Mouse (Mus musculus): ENCODE results near the gene Lbr. TPM values are rescaled to one million over a fixed set of nuclear protein-coding genes. Genes with fewer than 3 reads are reported as not detected.

Lbr gene
- 187 and 212 TPM in 2 replicates for total RNA-seq (2017)

DNA sequence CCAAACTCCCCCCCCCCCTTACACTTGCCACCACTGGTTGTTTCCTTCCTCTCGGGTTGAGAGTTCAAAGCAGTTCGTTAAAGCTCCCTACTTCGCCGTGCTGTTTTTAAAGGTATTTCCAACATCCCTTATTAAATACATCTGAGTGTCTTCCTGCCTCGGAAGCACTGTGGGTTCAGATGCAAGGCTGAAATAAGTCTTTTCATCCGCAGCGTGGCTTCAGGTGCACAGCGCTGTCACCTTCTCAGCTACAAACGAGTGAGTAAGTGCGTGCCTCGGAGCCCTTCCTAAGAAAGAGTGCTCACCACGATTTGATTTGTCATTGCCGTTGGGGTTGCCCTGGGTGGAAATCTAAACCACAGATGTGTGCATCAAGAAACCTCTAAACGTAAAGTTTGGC is at the start of gene Lbr:
Gene Lbr (minus strand): TSS at position 266 of the 400 bp plus-strand sequence.
- 0 out of 2 replicates have a peak, but pooled peaks have one; percentile 17 for ATAC-seq (replicated peaks; ENCODE audit: low read depth, poor library complexity, severe bottlenecking)

DNA sequence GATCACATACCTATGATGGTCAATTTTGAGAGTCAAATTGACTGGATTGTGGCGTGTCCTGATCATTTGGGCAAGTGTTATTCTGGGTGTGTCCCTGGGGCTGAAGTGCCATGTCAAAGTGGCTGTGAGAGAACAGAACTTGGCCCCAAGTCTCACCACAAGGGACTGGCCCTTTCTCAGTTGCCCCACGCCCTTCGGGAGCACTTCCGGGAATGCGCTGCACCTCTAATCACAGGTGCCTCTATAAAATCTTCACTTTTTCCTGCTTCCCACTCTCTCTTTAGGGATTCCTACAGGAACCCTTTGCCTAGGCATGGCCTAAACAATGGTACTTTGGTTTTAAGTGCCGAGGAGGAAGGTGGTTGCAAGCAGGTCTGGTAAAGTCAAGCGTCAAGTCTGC is 46.8 kb upstream of the Lbr start:
- ATAC-seq (replicated peaks; ENCODE audit: low read depth, poor library complexity, severe bottlenecking) = no peak

DNA sequence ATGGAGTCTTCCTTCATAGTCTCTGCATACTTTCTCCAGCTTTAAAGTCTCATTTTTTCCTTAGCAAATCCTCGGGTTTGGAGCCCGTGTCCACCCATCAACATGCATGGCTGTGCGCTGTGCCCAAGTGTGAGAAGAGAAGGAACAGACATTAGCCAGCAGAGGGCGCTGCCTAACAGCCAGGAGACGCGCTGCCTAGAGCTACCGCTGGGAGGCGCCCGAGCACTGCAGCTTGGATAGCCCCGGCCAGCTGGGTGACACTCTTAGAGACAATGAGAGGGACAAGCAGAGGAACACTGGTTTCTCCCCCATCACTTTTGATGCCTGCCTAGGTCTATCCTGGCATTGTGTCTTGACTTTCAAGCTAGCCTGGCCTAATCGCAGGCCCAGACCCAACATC is 46.0 kb upstream of the Lbr start:
- peak; percentile 99 for ATAC-seq (replicated peaks; ENCODE audit: low read depth, poor library complexity, severe bottlenecking)

DNA sequence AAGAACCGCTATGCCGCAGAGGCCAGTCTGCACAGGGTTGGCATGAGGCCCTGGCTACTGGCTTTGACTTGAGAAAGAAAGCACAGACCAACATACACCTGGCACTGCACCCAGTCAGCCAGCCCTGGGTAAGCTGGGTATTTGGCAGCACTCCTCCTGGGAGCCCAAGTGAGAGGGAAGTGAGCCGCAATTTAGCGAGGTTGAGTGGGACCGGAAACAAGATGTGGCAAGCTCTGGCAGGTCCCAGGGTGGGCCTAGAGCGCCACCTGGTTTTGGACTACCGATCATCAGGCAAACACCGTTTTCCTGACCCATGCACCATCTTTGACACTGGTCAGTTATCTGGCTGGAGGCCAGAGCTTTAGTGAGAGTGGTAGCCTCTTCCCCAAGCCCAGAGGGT is 38.7 kb upstream of the Lbr start:
- peak; percentile 87 for ATAC-seq (replicated peaks; ENCODE audit: low read depth, poor library complexity, severe bottlenecking)

DNA sequence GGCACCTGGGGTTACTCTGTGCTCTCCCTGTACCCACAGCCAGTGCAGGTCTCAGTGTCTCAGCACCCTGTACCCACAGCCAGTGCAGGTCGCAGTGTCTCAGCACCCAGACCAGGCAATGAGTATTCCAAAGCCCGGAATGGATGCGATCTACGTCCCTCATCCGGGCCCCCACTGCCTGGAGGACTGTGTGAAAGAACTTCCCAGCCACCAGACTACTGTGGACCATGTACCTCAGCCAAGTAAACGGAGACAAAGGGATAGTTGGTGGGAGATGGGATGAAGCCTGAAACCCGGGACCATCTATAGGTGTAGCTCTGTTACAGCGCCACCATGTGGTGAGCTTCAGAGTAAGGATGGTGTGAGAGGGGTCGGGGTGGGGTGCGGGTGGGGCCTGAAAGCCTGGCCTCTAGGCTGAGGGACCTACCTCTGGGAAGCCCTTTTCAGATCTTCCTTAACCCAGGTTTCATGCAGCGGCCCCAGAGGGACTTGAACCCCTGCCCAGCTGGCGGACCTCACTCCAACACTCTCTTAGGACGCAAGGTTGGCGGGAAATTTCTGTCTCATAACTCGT is 38.0 kb upstream of the Lbr start:
- ATAC-seq (replicated peaks; ENCODE audit: low read depth, poor library complexity, severe bottlenecking) = no peak

DNA sequence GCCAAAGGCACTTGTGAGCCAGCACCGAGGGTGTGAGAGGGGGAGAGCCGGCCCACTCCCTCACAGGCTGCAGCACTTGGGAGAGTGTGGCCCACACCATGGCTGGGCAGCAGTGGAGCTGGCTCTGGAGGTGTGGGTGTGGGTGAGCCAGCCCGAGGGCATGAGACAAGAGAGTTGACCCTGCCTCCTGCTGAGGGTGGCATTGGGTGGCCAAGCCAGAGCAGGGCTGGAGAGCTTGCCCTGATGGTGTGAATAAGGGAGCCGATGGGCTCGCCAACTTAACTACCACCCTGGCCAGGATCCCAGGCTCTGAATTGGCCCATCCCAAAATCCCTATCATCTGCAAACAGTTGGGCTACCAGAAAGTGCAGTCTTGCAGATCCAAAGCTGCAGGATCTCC is 35.6 kb upstream of the Lbr start:
- no peak for ATAC-seq (replicated peaks; ENCODE audit: low read depth, poor library complexity, severe bottlenecking)

DNA sequence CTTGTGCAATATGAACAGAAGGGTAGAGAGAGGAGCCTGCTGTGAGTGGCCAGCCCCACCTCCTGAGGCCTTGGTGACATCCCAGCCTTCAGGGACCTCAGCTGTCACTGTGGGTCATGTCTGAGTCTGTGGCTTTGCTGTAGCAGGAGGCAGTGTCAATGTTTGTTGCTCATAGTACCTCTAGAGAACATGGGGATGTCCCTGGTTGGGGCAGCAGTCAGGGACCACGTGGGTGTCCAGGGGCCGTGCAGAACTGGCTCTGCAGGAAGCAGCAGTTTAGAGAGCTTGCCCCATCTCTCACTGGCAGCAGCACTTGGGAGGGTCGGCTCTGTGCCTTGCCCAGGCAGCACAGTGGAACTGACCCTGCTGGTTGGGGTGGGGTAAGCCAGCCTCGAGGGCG is 34.2 kb upstream of the Lbr start:
- ATAC-seq (replicated peaks; ENCODE audit: low read depth, poor library complexity, severe bottlenecking) = peak; percentile 43

DNA sequence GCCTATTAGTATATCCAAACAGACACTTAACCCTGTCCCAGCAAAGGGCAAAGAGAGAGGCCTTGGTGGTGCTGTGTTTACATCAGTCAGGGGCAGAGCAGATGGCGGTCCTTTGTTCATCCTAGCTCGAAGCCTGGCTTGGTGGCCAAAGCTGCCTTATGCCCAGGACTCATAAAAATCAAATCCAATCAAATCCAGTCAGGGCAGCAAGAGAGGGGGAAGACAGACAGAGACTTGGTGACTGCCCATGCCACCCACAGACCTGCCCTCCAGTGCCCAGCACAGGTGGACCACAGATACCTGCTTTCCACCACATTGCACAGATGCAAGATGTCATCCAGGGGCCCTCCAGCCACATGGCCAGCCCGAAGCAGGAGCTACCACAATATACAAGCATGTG is 33.8 kb upstream of the Lbr start:
- no peak for ATAC-seq (replicated peaks; ENCODE audit: low read depth, poor library complexity, severe bottlenecking)

DNA sequence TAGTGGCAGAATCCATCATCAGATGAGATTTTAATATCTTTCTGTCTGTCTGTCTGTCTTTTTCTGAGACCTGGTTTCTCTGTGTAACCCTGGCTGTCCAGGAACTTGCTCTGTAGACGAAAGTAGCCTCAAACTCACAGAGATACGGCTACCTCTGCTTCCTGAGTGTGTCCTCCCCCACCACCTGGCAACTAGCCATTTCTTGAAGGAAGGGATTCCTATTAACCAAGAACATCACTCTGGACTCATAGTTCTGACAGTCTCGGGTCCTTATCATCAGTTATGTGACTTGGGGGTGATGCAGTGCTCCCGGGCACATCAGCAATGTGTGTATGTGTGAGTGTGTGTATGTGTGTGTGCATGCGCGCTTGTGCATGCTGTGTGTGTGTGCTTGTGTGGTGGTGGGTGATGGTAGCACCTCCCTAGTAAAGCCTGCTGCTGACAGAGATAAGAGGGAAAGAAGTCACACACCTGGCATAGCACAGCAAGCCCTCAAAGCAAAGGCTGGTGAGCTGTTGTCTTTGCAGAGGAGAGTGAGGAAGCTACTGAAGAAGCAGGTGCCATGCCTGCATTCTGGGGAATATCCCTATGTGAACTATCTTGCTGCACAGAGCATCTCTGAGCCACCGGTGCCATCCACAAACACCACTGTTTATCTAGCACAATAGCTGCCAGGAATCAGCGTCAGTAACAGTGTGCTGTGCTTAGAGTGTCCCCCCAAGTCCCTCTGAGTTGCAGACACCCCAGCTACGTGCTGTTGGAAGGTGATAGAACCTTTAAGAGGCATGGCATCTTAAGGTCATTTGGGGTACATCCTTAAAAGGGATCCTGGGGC is 30.5 kb upstream of the Lbr start:
- peak; percentile 40 for ATAC-seq (replicated peaks; ENCODE audit: low read depth, poor library complexity, severe bottlenecking)

DNA sequence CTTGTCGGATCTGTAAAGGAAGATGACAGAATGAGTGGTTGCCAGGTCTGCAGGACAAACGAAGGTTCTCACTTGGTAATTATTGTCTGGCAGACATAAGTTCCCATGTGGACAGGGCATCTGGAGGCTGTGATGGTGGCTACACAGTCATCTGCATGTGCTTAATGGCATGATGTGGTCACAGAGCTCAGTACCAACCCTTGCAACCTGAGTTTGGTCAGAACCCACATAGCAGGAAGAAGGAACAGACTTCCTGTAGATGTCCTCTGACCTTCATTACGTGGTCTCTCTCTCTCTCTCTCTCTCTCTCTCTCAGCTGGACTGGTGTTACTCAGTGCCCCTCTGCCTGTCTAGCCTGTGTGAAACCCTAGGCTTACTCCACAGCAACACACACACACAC is 29.8 kb upstream of the Lbr start:
- peak; percentile 74 for ATAC-seq (replicated peaks; ENCODE audit: low read depth, poor library complexity, severe bottlenecking)

DNA sequence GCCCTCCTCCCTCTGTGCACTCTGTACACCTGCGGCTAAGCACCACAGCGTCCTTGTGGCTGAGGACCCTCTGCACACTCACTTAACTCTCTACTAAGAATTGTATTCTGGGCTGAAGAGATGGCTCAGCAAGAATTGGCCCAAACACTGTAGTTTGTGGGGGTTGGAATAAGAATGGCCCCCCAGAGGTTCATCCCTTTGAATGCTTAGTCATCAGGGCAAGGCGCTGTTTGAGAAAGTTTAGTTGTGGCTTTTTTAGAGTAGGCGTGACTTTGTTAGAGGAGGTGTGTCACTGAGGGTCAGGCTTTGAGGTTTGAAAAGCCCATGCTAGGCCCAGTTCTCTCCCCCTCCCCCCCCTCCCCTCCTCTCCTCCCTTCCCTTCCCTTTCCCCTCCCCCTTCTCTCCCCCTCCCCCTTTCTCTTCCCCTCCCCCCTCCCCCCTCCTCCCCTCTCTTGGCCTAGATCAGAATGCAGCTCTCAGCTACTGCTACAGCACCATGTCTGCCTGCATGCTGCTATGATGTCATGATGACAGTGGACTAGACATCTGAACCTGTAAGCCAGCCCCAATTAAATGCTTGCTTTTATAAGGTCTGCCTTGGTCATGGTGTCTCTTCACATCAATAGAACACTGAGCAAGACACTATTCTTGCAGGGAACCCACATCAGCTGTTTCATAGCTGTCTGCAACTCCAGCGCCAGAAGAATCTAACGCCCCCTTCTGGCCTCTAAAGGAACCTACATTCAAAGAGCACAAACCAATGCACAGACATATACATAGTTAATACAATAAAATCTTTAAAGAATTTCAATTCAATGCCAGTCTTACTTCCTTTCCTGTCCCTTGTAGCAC is 23.8 kb upstream of the Lbr start:
- peak; percentile 64 for ATAC-seq (replicated peaks; ENCODE audit: low read depth, poor library complexity, severe bottlenecking)

DNA sequence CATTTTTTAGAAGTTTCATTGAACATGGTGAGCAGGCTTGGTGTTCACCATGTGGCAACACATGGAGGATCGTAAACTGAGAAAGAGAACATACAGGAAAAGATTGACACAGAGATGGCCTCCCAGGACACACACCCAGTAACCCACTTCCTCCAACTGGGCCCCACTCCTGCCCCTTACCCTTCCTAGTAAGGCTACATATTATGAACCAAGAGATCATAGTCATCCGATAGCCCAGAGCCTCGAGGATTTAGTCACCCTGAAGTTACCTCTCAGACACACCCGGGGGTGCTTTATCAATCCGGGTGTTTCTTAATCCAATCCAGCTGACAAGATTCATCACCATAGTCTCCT is 23.0 kb upstream of the Lbr start:
- ATAC-seq (replicated peaks; ENCODE audit: low read depth, poor library complexity, severe bottlenecking) = peak; percentile 33

DNA sequence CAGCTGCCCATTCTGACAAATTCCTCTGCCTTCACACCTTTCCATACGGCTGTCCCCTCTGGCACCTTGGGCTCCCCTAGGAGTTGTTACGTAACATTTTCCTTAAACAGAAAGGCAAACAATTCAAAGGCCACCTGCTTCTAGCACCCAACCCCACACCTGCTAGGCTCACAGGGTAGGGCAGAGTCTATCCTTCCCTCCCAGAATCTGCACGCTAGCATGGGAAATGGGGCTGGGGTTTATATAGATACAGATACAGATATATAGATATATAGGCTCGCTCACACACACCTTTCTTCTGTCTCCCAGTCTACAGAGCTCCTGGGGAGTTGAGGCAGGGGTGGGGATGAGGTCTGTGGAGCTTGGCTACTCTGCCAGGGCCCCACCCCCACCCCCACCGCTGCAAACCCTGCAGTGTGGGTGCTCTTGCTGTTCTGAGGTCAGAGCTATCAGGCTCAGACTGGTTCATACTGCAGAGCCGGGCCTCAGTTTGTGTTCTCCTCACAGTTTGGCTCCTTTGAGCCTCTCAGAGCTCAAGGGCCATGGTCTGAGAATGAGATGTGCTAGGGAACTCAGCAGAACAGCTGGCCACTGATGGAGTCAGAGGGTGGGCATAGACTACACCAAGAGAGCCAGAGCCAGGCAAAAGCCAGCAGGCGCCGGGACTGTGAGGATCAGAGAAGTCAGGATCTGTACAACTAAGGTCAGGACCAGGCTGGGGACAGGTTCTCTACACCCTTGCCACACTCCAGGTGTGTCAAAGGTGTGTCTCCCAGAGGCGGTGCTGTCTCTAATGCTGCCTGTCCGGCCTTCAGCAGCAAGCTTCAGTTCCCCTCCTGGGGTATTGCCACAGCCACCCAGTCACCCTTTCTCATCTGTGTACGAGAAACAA is 22.4 kb upstream of the Lbr start:
- ATAC-seq (replicated peaks; ENCODE audit: low read depth, poor library complexity, severe bottlenecking) = no peak

DNA sequence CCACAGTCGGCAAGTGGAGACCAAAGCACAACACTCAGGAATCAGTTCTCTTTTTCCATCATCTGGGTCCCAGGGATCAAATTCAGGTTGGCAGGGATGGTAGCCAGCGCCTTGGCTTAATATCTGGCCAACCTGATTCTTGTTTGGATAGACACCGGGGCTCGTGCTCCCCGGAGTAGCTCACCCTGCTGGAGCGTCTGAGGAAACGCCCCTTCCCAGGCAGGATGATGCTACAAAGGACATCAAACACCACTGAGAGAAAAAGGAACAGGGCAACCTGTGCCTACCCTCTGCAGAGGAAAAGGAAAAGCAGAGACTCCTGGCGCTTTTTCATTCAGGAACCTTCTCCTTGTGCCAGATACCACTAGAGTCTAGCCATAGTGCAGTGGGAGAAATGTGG is 20.6 kb upstream of the Lbr start:
- no peak for ATAC-seq (replicated peaks; ENCODE audit: low read depth, poor library complexity, severe bottlenecking)

DNA sequence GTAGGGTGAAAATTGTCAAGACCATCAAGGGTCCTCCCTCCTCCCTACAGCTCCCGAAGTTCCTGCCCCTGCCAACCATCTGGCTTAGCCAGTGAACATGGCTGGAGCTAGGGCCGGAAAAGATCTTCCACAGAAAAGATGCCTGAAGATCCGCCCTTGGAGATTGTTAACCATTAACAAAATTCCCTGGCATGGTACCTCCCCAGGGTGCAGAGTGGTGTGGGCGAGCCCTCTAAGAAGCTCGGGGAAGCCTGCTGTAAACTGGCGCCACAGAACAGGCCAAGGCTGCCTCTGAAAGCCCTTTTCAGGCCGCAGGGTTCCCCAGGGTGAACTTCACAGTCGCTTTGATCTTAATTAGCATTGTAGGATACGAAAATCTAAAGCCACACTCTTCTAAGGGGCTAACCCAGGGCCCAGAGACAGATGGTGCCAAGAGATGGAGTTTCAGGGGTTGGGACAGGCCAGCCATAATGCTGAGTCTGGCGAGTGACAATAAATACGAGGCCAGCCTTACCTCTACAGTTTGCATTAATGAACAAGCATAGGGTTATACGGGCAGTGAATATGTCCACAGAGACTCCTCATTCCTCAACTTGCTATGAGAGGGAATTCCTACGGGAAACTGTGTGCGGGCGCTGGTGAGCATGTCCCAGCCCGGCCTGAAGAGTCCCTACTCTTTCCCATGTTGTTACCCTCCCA is 20.0 kb upstream of the Lbr start:
- no peak for ATAC-seq (replicated peaks; ENCODE audit: low read depth, poor library complexity, severe bottlenecking)

DNA sequence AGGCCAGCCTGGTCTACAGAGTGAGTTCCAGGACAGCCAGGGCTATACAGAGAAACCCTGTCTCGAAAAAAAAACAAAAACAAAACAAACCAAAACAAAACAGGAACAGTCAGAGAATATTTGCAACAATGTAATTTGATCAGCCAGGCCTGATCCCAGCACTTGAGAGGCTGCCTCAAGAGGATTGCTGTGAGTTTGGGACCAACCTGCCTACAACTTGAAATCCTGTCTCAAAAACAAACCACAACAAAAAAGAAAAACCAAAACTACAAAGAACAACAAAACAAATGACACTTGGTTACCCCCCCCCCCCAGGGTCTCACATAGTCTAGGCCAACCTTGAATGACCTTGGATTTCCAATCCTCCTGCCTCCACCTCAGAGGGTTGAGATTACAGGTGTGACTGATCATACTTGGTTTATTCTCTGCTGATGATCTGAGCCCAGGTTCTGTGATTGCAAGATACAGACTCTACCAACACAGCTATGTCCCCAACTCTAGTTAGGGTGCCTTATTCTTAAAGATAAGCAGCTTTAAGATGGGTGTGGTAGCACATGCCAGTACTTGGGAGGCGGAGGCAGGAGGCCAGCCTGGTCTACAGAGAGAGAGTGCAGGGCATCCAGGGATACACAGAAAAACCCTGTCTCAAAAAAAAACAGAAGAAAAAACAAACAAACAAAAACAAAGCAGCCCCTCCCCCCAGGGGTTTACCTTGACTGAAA is 18.5 kb upstream of the Lbr start:
- ATAC-seq (replicated peaks; ENCODE audit: low read depth, poor library complexity, severe bottlenecking) = no peak

DNA sequence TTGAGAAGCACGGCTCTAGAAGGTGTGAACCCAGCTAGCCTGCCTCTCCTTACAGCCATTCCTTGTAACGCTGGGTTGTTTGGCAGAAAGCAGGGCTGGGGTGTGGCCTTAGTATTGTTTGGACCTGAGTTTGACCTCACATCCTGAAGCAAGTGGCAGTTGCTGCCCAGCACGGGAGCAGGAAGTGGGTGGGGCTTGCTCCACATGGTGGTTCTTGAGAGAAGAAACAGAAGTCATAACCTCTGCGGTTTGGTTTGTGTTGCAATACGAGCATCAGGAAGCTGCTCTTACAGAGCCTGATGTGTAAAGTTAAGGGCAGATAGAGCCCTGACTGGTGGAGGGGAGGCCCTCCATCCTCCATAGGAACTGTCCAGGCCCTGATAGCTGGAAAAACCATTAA is 17.8 kb upstream of the Lbr start:
- ATAC-seq (replicated peaks; ENCODE audit: low read depth, poor library complexity, severe bottlenecking) = peak; percentile 98

DNA sequence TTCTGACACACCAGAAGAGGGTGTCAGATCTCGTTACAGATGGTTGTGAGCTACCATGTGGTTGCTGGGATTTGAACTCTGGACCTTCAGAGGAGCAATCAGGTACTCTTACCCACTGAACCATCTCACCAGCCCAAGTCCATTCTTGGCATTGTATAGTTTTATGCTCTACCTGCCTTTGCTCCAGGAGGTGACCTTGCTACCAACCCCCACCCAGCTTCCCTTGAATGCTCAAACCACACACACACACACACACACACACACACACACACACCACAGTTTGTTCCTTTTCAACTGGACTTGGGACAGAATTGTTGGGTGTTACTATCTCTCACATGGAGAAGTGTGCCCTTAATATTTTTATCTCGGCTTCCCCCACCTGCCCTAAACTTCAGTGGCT is 13.5 kb upstream of the Lbr start:
- no peak for ATAC-seq (replicated peaks; ENCODE audit: low read depth, poor library complexity, severe bottlenecking)

DNA sequence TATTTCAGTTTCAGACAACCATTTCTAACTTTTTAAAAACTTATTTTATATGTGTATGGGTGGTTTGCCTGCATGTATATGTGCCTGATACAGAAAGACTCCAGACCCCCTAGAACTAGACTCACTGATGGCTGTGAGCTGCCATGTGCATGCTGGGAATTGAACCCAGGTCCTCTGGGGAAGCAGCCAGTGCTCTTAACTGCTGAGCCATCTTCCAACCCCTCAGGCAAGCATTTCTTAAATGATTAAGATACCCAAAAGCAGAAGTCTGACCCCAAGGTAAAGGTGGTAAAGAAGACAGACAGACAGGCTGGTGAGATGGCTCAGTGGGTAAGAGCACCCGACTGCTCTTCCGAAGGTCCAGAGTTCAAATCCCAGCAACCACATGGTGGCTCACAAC is 12.0 kb upstream of the Lbr start:
- no peak for ATAC-seq (replicated peaks; ENCODE audit: low read depth, poor library complexity, severe bottlenecking)

Data from common myeloid progenitor, adult 5-6 weeks (primary cell).